ENCODE assay signal across 10 mouse cellular contexts in the genomic region with DNA sequence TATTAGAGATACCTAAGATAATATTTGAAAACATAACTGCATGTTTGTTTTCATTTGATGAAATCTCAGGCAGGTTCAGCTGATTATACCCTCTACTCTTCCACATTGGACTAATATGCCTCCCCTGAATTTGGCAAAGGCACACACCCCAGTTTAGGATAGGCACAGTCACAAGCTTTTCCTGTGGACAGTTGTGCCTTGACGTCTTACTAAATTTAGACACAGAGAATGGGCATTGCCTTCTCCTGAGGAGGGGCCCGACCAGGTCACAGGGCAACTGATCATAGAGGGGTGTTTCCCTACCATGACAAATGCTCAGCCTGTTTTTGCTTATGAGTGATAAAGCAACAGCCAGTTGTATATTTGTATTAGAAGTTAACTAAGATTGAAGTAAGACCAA.
"Had no signal": no experiment of that assay in that cellular context is flagged by ENCODE, and none has a peak within 500 bp of the region (broad histone marks: within the 10 kb centered on the region; RNA-seq: fewer than 3 reads in every experiment).

No protein-coding gene starts in this region.

- DNase-seq: kidney, postnatal 10 days; kidney, postnatal 36 days; layer of hippocampus, postnatal 36 days; liver, embryonic 13.5 days; lung, adult 2 months; lung, postnatal 14 days; lung, postnatal 4 days; midbrain, embryonic 14.5 days; thymus, adult 18-20 months; thymus, postnatal 36 days had no signal
